Mouse (Mus musculus): Measurements from ENCODE around the gene Stard10.

- TF ChIP-seq CTCF (IDR thresholded peaks at IDR 0.05; ENCODE audit: control insufficient read depth, insufficient read depth, insufficient read length), result no peak
- TF ChIP-seq MAX (IDR thresholded peaks at IDR 0.05), result no peak
- TF ChIP-seq USF1 (IDR thresholded peaks at IDR 0.05; ENCODE audit: low read depth), result no peak
- no peak for TF ChIP-seq MYOG (IDR thresholded peaks at IDR 0.05; ENCODE audit: control insufficient read depth, extremely low read depth, insufficient read length)
- TF ChIP-seq MYOD1 (IDR thresholded peaks at IDR 0.05; ENCODE audit: control insufficient read depth, insufficient read length, low read depth), result no peak
- TF ChIP-seq CEBPB (IDR thresholded peaks at IDR 0.05; ENCODE audit: low read depth), result no peak
- TF ChIP-seq FOSL1 (IDR thresholded peaks at IDR 0.05; ENCODE audit: insufficient read depth, low read length, poor library complexity, severe bottlenecking), result no peak
Observed at GRCm38 (mm10) chr7:101291641-101292040, 25.2 kb upstream of the Stard10 start.

Measured in C2C12 (cell line).